Comparison of ENCODE assay signal across 20 mouse cellular contexts in genomic region chr1:188410547-188410946, GRCm38 (mm10).
"Had no signal": no experiment of that assay in that cellular context is flagged by ENCODE, and none has a peak within 500 bp of the region (broad histone marks: within the 10 kb centered on the region; RNA-seq: fewer than 3 reads in every experiment).

No protein-coding gene starts in this region.

- DNase-seq: cerebellum, adult 8-10 months; cerebellum, adult 9-10 months; cerebellum, adult 9-11 months; cerebellum, postnatal 10 days; cerebellum, postnatal 14 days; cerebellum, postnatal 25 days; cerebellum, postnatal 36 days; embryo, embryonic 11 days; forebrain, postnatal 0 days; gastrocnemius, adult 2 months; gastrocnemius, postnatal 10 days; gastrocnemius, postnatal 25 days; gastrocnemius, postnatal 36 days; heart, adult 11 months; heart, adult 18-20 months; heart, adult 2 months had no signal

- ATAC-seq: forebrain, embryonic 13.5 days; forebrain, embryonic 14.5 days; forebrain, embryonic 15.5 days; forebrain, embryonic 16.5 days; forebrain, postnatal 0 days had no signal
